Mouse (Mus musculus) spleen, adult 12 weeks (tissue): Measurements from ENCODE around the gene Gm9964.
"Not testable (repeated sequence)": the region's sequence is repeated elsewhere in the genome, so short reads cannot be mapped to it uniquely, and the experiment has no call there.

Source experiments
- DNase-seq: peaks from one replicate; pipeline ENCODE4 v3.0.0; 2022; ENCODE audit warnings: low spot score

The Gm9964 gene

GRCm38 (mm10) chr11:79299719-79300431 lies 3.2 kb upstream of the Gm9964 start:
- DNase-seq, result no peak

GRCm38 (mm10) chr11:79296167-79296566 lies 539 bp downstream of the Gm9964 start:
- DNase-seq, result peak; percentile 26

- no peak for DNase-seq
Observed at GRCm38 (mm10) chr11:79293971-79294370, 2.7 kb downstream of the Gm9964 start.

GRCm38 (mm10) chr11:79293025-79293424 lies 3.7 kb downstream of the Gm9964 start:
- DNase-seq, result no peak

GRCm38 (mm10) chr11:79292130-79292529 lies 4.6 kb downstream of the Gm9964 start:
- no peak for DNase-seq

- no peak for DNase-seq
Observed at GRCm38 (mm10) chr11:79291651-79292050, 5.1 kb downstream of the Gm9964 start.

- no peak for DNase-seq
Observed at GRCm38 (mm10) chr11:79290473-79290872, 6.2 kb downstream of the Gm9964 start.

- no peak for DNase-seq
Observed at GRCm38 (mm10) chr11:79288913-79289640, 7.6 kb downstream of the Gm9964 start.

- no peak for DNase-seq
Observed at GRCm38 (mm10) chr11:79288278-79288843, 8.3 kb downstream of the Gm9964 start.

GRCm38 (mm10) chr11:79287447-79287846 lies 9.3 kb downstream of the Gm9964 start:
- no peak for DNase-seq

GRCm38 (mm10) chr11:79286305-79286799 lies 10.4 kb downstream of the Gm9964 start:
- DNase-seq, result no peak

- no peak for DNase-seq
Observed at GRCm38 (mm10) chr11:79283350-79284030, 13.2 kb downstream of the Gm9964 start.

GRCm38 (mm10) chr11:79281396-79281795 lies 15.3 kb downstream of the Gm9964 start:
- DNase-seq, result no peak

GRCm38 (mm10) chr11:79279732-79280405 lies 16.8 kb downstream of the Gm9964 start:
- no peak for DNase-seq

GRCm38 (mm10) chr11:79273757-79274156 lies 22.9 kb downstream of the Gm9964 start:
- DNase-seq, result no peak

- DNase-seq, result no peak
Observed at GRCm38 (mm10) chr11:79273039-79273438, 23.7 kb downstream of the Gm9964 start.

- no peak for DNase-seq
Observed at GRCm38 (mm10) chr11:79267171-79267570, 29.5 kb downstream of the Gm9964 start.

GRCm38 (mm10) chr11:79264376-79264775 lies 32.3 kb downstream of the Gm9964 start:
- no peak for DNase-seq

GRCm38 (mm10) chr11:79260126-79260525 lies 36.6 kb downstream of the Gm9964 start:
- not testable (repeated sequence) for DNase-seq

GRCm38 (mm10) chr11:79258738-79259137 lies 38.0 kb downstream of the Gm9964 start:
- no peak for DNase-seq

- peak; percentile 88 for DNase-seq
Observed at GRCm38 (mm10) chr11:79254391-79255098, 42.2 kb downstream of the Gm9964 start, which contains the start of gene Wsb1. Gene Wsb1, minus strand, starts transcription at chr11:79254671.
